Mouse (Mus musculus) myocyte (in vitro differentiated cells): ENCODE results near the gene Sf1. TPM values are rescaled to one million over a fixed set of nuclear protein-coding genes. Genes with fewer than 3 reads are reported as not detected.
A peak's percentile ranks its signal among the peaks of the same experiment; 100 is the strongest.

ENCODE experiments used
- H3K27me3 ChIP-seq: one replicate; pipeline ENCODE4 v1.6.1; 2011; ENCODE audit not compliant: control insufficient read depth, insufficient read depth, insufficient read length
- H3K36me3 ChIP-seq: one replicate; pipeline ENCODE4 v1.6.1; 2011; ENCODE audit not compliant: control insufficient read depth, insufficient read depth
- H3K4me2 ChIP-seq: one replicate; pipeline ENCODE4 v1.6.1; 2011; ENCODE audit warnings: low read depth, control low read depth
- H3K4me3 ChIP-seq: one replicate; pipeline ENCODE4 v1.5.1; 2011; ENCODE audit warnings: mild to moderate bottlenecking, control low read depth, moderate library complexity
- H3K79me2 ChIP-seq: one replicate; pipeline ENCODE4 v1.6.1; 2011; ENCODE audit not compliant: control insufficient read depth, insufficient read depth
- H3ac ChIP-seq: one replicate; pipeline ENCODE4 v1.6.1; 2011; ENCODE audit not compliant: control insufficient read depth, insufficient read length
- CEBPB ChIP-seq: IDR thresholded peaks from 2 replicates; pipeline ENCODE4 v1.6.1; 2011; ENCODE audit warnings: mild to moderate bottlenecking, moderate library complexity; ENCODE audit not compliant: poor library complexity, insufficient read depth, severe bottlenecking
- E2F4 ChIP-seq: IDR thresholded peaks from one replicate; pipeline ENCODE4 v1.6.1; 2011; ENCODE audit warnings: mild to moderate bottlenecking, control low read depth, moderate library complexity; ENCODE audit not compliant: insufficient read depth
- MAX ChIP-seq: IDR thresholded peaks from one replicate; pipeline ENCODE4 v1.6.1; 2011; ENCODE audit warnings: low read depth, mild to moderate bottlenecking, control low read depth
- MYOD1 ChIP-seq, 3 experiments: IDR thresholded peaks; one replicate each; pipeline ENCODE4 v1.6.1; 2011; ENCODE audit warnings: control low read depth in 2 of 3, low read depth in 2 of 3, mild to moderate bottlenecking in 2 of 3, moderate library complexity in 1 of 3; ENCODE audit not compliant: insufficient read length in 2 of 3, control insufficient read depth in 1 of 3
- POLR2A ChIP-seq: IDR thresholded peaks from one replicate; pipeline ENCODE4 v1.6.1; 2011; ENCODE audit warnings: low read depth, mild to moderate bottlenecking, control low read depth, moderate library complexity; ENCODE audit not compliant: insufficient read length
- POLR2AphosphoS2 ChIP-seq: IDR thresholded peaks from one replicate; pipeline ENCODE4 v1.6.1; 2011; ENCODE audit warnings: low read depth, control low read depth; ENCODE audit not compliant: insufficient read length
- REST ChIP-seq: IDR thresholded peaks from one replicate; pipeline ENCODE4 v1.6.1; 2011; ENCODE audit warnings: mild to moderate bottlenecking, control low read depth, moderate library complexity; ENCODE audit not compliant: insufficient read depth, insufficient read length
- SRF ChIP-seq: IDR thresholded peaks from one replicate; pipeline ENCODE4 v1.6.1; 2011; ENCODE audit warnings: low read depth; ENCODE audit not compliant: control insufficient read depth, insufficient read length
- TCF12 ChIP-seq: IDR thresholded peaks from one replicate; pipeline ENCODE4 v1.6.1; 2011; ENCODE audit warnings: mild to moderate bottlenecking, control low read depth; ENCODE audit not compliant: poor library complexity, insufficient read depth, severe bottlenecking
- TCF3 ChIP-seq: IDR thresholded peaks from one replicate; pipeline ENCODE4 v1.6.1; 2011; ENCODE audit warnings: low read depth, control low read depth; ENCODE audit not compliant: insufficient read length
- USF1 ChIP-seq: IDR thresholded peaks from one replicate; pipeline ENCODE4 v1.6.1; 2011; ENCODE audit warnings: low read depth, mild to moderate bottlenecking, control low read depth, moderate library complexity
- polyA plus RNA-seq: library from polyadenylated mRNA; unstranded; fragments of >200 nt; fragmentation: generic; extraction: Trizol; gene quantifications from one replicate; pipeline ENCODE4 v1.2.1, GENCODE M21; 2012; ENCODE audit warnings: missing spikeins

Sf1 gene
- polyA plus RNA-seq, 1 experiment: 131 TPM

- H3K4me2 ChIP-seq: no peak overlapping the region
- no peak for TF ChIP-seq POLR2AphosphoS2
- TF ChIP-seq MAX: no peak
- TF ChIP-seq REST: no peak
- TF ChIP-seq TCF3: no peak
- TF ChIP-seq E2F4: no peak
- no peak for TF ChIP-seq USF1
- no peak for TF ChIP-seq CEBPB
- TF ChIP-seq POLR2A: no peak
- no peak for TF ChIP-seq TCF12
- no peak for TF ChIP-seq SRF
- no peak for TF ChIP-seq MYOD1 (IDR thresholded peaks at IDR 0.05; ENCODE audit: control insufficient read depth in 1 of 3, insufficient read length in 2 of 3, low read depth in 2 of 3)
- H3K36me3 ChIP-seq: no peaks in the 10 kb centered on the region
- H3K4me3 ChIP-seq: no peak overlapping the region
- no peak overlapping the region for H3ac ChIP-seq
- peaks cover 67% of the 10 kb centered on the region for H3K27me3 ChIP-seq
- H3K79me2 ChIP-seq: no peaks in the 10 kb centered on the region
Measured at GRCm38 (mm10) chr19:6424137-6424881, 60.8 kb downstream of the Sf1 start.

- TF ChIP-seq CEBPB: no peak
- TF ChIP-seq POLR2AphosphoS2: no peak
- no peak for TF ChIP-seq USF1
- no peak for TF ChIP-seq TCF3
- TF ChIP-seq MYOD1 (IDR thresholded peaks at IDR 0.05; ENCODE audit: control insufficient read depth in 1 of 3, insufficient read length in 2 of 3, low read depth in 2 of 3): no peak
- no peak for TF ChIP-seq E2F4
- TF ChIP-seq SRF: no peak
- no peak for TF ChIP-seq POLR2A
- no peak overlapping the region for H3ac ChIP-seq
- H3K27me3 ChIP-seq: peaks cover 67% of the 10 kb centered on the region
- H3K79me2 ChIP-seq: no peaks in the 10 kb centered on the region
- no peaks in the 10 kb centered on the region for H3K36me3 ChIP-seq
- no peak overlapping the region for H3K4me3 ChIP-seq
- no peak overlapping the region for H3K4me2 ChIP-seq
Measured at GRCm38 (mm10) chr19:6425595-6425994, 62.1 kb downstream of the Sf1 start.

GRCm38 (mm10) chr19:6426703-6427500, 63.4 kb downstream of the Sf1 start:
- TF ChIP-seq E2F4 (no peak), REST (peak; percentile 80)
- Histone ChIP-seq H3K4me2 (no peak overlapping the region), H3ac (no peak overlapping the region), H3K4me3 (no peak overlapping the region), H3K79me2 (no peaks in the 10 kb centered on the region), H3K27me3 (peaks cover 69% of the 10 kb centered on the region), H3K36me3 (no peaks in the 10 kb centered on the region)

Other genes starting within 250 kb of the Sf1 start
- 27.5 TPM for gene Sac3d1, start 245.0 kb upstream of the Sf1 start, polyA plus RNA-seq
- gene Snx15, start 235.4 kb upstream of the Sf1 start, polyA plus RNA-seq: 18.5 TPM
- gene Batf2, start 222.7 kb upstream of the Sf1 start, polyA plus RNA-seq: 0.05 TPM
- gene Arl2, start 222.1 kb upstream of the Sf1 start, polyA plus RNA-seq: 110 TPM
- gene Majin, start 179.3 kb upstream of the Sf1 start, polyA plus RNA-seq: not detected
- 0.40 TPM for gene Gpha2, start 137.3 kb upstream of the Sf1 start, polyA plus RNA-seq
- gene Ppp2r5b, start 127.8 kb upstream of the Sf1 start, polyA plus RNA-seq: 51.4 TPM
- 15.2 TPM for gene Atg2a, start 122.0 kb upstream of the Sf1 start, polyA plus RNA-seq
- gene Ehd1, start 87.0 kb upstream of the Sf1 start, polyA plus RNA-seq: 433 TPM
- 10.0 TPM for gene Cdc42bpg, start 57.2 kb upstream of the Sf1 start, polyA plus RNA-seq
- gene Men1, start 28.7 kb upstream of the Sf1 start, polyA plus RNA-seq: 37.2 TPM
- 10.0 TPM for gene Map4k2, start 22.6 kb upstream of the Sf1 start, polyA plus RNA-seq
- 232 TPM for gene Pygm, start 20.7 kb downstream of the Sf1 start, polyA plus RNA-seq
- gene Rasgrp2, start 35.6 kb downstream of the Sf1 start, polyA plus RNA-seq: 8.0 TPM
- gene Nrxn2, start 55.0 kb downstream of the Sf1 start, polyA plus RNA-seq: 0.01 TPM
- not detected for gene Slc22a12, start 179.3 kb downstream of the Sf1 start, polyA plus RNA-seq